Mouse (Mus musculus) hindbrain, embryonic 11.5 days (tissue): Measurements from ENCODE around the gene Rrp1b. TPM values are rescaled to one million over a fixed set of nuclear protein-coding genes. Genes with fewer than 3 reads are reported as not detected.

Experiments
- ATAC-seq: fragments of 200-750 bp; cut with Nextera tagmentation; 2 replicates; pipeline ENCODE4 v1.8.0; 2017; ENCODE audit warnings: mild to moderate bottlenecking, moderate TSS enrichment, moderate library complexity; ENCODE audit not compliant: low FRiP score
- DNase-seq: peaks from one replicate; pipeline ENCODE4 v3.0.0-alpha.2; 2015; ENCODE audit warnings: low spot score
- H3K27ac ChIP-seq: fragments of 300-500 bp; sonication (generic); 2 replicates; pipeline ENCODE4 v1.5.1; 2014; ENCODE audit warnings: mild to moderate bottlenecking, low read depth, low read length
- H3K27me3 ChIP-seq: fragments of 300-500 bp; sonication (generic); 2 replicates; pipeline ENCODE4 v1.6.1; 2014; ENCODE audit warnings: mild to moderate bottlenecking, low read length, moderate library complexity, mixed read lengths; ENCODE audit not compliant: control insufficient read depth, insufficient read depth
- H3K36me3 ChIP-seq: fragments of 300-500 bp; sonication (generic); 2 replicates; pipeline ENCODE4 v1.6.1; 2014; ENCODE audit warnings: mild to moderate bottlenecking, low read length, moderate library complexity, mixed read lengths; ENCODE audit not compliant: control insufficient read depth, insufficient read depth
- H3K4me1 ChIP-seq: fragments of 300-500 bp; sonication (generic); replicated peaks from 2 replicates; pipeline ENCODE4 v1.6.1; 2014; ENCODE audit warnings: low read length, mixed read lengths; ENCODE audit not compliant: control insufficient read depth, insufficient read depth
- H3K4me2 ChIP-seq: fragments of 300-500 bp; sonication (generic); replicated peaks from 2 replicates; pipeline ENCODE4 v1.6.1; 2014; ENCODE audit warnings: mild to moderate bottlenecking, low read depth, low read length
- H3K4me3 ChIP-seq: fragments of 300-500 bp; sonication (generic); 2 replicates; pipeline ENCODE4 v1.5.1; 2014; ENCODE audit warnings: low read depth, low read length
- H3K9ac ChIP-seq: fragments of 300-500 bp; sonication (generic); 2 replicates; pipeline ENCODE4 v1.6.1; 2014; ENCODE audit warnings: low read depth, low read length
- H3K9me3 ChIP-seq: fragments of 300-500 bp; sonication (generic); 2 replicates; pipeline ENCODE4 v1.6.1; 2016; ENCODE audit warnings: low read length; ENCODE audit not compliant: control insufficient read depth
- WGBS: fragments of 180-500 bp; shearing (Covaris S2); extraction: QIAGEN DNeasy Blood & Tissue Kit; methylation state at CpG from one replicate; pipeline ENCODE4 v1.1.7; 2014; 5-methylcytosine and 5-hydroxymethylcytosine counted together
- polyA plus RNA-seq: library from polyadenylated mRNA; unstranded; fragments of >200 nt; fragmentation: Nextera tagmentation; extraction: Ambion mirVana; gene quantifications from 2 replicates; pipeline ENCODE4 v1.2.1, GENCODE M21; 2014

The Rrp1b gene
- 51.7 and 65.0 TPM in 2 replicates for polyA plus RNA-seq

DNA sequence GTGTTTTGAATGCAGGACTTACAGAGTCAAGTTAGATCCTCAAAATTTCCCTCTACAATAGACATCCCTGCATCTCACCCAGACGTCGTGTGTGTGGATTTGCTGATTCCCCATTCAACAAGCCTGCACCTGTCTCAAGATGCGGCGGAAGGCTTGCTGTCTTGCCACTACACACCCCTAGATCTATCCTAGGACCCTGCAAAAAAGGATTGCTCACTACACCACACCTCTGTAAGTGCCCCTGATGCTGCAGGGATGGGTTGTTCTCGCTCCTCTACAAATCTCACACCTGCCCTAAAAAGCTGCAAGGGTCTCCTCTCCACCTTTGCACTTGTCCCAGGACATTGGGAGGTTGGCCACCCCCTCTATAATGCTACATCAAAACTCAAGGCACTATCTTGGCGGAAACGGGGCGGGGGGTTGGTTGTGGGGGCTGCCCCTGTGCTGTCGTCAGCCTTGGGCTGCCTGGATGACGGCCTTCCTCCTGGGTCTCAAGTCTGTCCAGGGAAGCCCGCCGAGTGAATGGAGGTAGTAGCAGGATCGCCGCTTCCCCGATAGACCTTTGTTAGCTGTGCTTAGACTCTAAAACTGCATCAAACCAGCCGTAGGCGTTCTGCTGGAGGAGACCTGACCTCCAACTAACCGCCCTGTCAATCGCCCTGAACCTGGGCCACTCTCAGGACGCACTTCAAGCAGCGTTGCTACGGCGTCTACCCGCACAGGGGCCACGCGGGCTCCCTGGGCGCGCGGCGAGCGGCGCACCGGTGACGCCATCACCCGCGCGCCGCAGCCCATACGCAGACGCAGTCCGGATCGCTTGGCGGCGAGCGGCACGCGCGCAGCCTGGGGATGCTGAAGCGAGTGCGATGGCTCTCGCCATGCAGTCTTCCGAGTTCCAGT lies at the start of gene Rrp1b, which contains the start of gene Hsf2bp:
Gene Rrp1b, plus strand, starts transcription at position 492 of the 900 bp plus-strand sequence.
Gene Hsf2bp, minus strand, starts transcription at position 741 of the 900 bp plus-strand sequence.
- ATAC-seq, result peak; percentile 95
- H3K27me3 ChIP-seq, result no peaks in the 10 kb centered on the region
- H3K4me2 ChIP-seq, result peak within 1 kb of the TSS; percentile 92
- peak within 1 kb of the TSS; percentile 92 for H3K4me3 ChIP-seq
- DNase-seq, result peak; percentile 94
- H3K4me1 ChIP-seq, result no peaks in the 10 kb centered on the region
- WGBS, result 6% methylated on average over 52 of the region's 52 CpGs
- peak within 1 kb of the TSS; percentile 90 for H3K9ac ChIP-seq
- no peaks in the 10 kb centered on the region for H3K9me3 ChIP-seq
- H3K36me3 ChIP-seq, result no peaks in the 10 kb centered on the region
- peak within 1 kb of the TSS; percentile 70 for H3K27ac ChIP-seq

DNA sequence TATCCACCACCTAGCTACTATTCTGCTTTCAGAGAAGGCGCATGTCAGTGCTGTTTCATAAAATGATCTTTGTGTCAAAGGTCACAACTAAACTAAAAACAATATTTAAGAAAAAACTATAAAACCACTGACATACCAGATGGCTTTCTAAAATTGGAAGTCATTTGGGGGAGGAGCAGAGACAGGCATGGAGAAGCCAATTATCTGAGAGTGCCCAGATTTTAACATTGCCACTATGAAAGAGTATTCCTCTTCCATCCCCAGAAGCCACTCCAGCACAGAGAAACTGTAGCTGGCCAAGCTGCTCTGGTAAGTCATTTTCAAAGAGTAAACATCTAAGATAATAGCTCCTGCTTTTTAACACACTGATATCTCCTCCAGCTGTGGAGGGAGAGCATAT lies 49.0 kb upstream of the Rrp1b start:
- ATAC-seq, result no peak
- Histone ChIP-seq H3K9me3 (no peaks in the 10 kb centered on the region), H3K27ac (no peak overlapping the region), H3K27me3 (no peaks in the 10 kb centered on the region), H3K4me3 (no peak overlapping the region), H3K9ac (no peak overlapping the region), H3K36me3 (no peaks in the 10 kb centered on the region), H3K4me2 (no peak overlapping the region), H3K4me1 (no peaks in the 10 kb centered on the region)
- WGBS, result 91% methylated on average over 1 of the region's 1 CpGs
- DNase-seq, result no peak

DNA sequence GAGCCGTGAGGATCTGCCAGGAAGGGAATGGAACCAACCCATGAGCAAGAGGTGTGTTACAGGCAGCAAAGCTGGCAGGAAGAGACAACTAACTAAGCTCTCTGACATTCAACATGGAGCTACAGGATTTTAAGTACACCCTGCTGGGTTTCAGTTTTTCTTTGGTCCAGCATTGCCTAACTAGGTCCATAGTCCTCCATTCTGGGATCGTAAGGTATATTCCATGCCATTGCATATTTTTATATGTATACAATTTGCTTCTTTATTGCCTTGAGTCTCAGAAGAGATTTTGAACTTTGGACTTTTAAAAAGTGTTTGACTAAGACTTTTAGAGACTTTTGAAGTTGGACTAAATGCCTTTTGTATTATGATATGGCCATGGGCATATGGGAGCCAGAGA lies 46.9 kb upstream of the Rrp1b start:
- no peak overlapping the region for H3K9ac ChIP-seq
- WGBS, result 98% methylated on average over 2 of the region's 2 CpGs
- ATAC-seq (no peak), DNase-seq (no peak)
- no peaks in the 10 kb centered on the region for H3K36me3 ChIP-seq
- no peaks in the 10 kb centered on the region for H3K9me3 ChIP-seq
- H3K27me3 ChIP-seq, result no peaks in the 10 kb centered on the region
- no peak overlapping the region for H3K4me3 ChIP-seq
- H3K27ac ChIP-seq, result no peak overlapping the region
- no peak overlapping the region for H3K4me2 ChIP-seq
- no peaks in the 10 kb centered on the region for H3K4me1 ChIP-seq

DNA sequence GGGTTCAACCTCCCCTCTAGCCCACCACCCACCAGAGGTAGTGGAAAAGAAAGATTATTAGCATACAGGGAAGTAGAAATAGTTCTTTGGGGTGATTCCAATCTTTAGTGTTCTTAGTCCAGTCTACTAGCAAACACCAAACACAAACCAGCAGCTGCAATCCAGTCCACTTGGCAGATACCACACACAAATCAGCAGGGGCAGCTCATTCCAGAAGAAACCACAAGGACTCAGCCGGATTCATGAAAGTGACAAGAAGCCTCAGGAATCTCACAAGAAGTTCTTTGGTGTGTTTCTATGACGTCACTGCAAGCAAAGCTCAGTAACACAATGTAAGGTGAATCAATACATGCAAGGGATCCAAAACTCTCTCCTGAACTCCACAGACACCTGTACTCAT lies 43.9 kb upstream of the Rrp1b start:
- WGBS, result 69% methylated on average over 2 of the region's 2 CpGs
- H3K9me3 ChIP-seq, result no peaks in the 10 kb centered on the region
- no peaks in the 10 kb centered on the region for H3K36me3 ChIP-seq
- H3K4me2 ChIP-seq, result no peak overlapping the region
- no peak for DNase-seq
- no peak overlapping the region for H3K4me3 ChIP-seq
- no peaks in the 10 kb centered on the region for H3K4me1 ChIP-seq
- no peak overlapping the region for H3K27ac ChIP-seq
- no peak overlapping the region for H3K9ac ChIP-seq
- no peaks in the 10 kb centered on the region for H3K27me3 ChIP-seq
- ATAC-seq, result no peak

DNA sequence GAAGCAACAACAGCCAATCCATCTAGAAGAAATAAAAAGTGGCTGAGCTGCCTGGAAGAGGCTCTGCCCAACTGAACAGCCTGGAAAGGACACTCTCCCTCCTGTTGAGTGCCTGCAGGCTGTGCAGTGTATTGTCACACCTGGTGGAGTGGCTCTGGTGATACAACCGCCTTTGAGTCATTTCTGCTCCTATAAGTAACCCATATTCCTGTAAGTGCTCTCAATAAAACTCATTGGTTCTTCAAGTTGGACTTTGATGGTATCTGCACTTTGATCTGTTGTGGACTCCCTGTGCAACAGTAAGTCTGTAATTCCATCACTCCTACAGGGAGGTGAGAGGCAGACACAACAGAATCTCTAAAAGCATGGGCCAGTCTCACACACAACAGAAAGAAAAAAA lies 42.5 kb upstream of the Rrp1b start:
- Histone ChIP-seq H3K36me3 (no peaks in the 10 kb centered on the region), H3K9me3 (no peaks in the 10 kb centered on the region), H3K27ac (no peak overlapping the region), H3K4me2 (no peak overlapping the region), H3K27me3 (no peaks in the 10 kb centered on the region), H3K4me1 (no peaks in the 10 kb centered on the region), H3K4me3 (no peak overlapping the region), H3K9ac (no peak overlapping the region)
- DNase-seq (no peak), ATAC-seq (no peak)
- WGBS, result 85% methylated on average over 1 of the region's 1 CpGs

DNA sequence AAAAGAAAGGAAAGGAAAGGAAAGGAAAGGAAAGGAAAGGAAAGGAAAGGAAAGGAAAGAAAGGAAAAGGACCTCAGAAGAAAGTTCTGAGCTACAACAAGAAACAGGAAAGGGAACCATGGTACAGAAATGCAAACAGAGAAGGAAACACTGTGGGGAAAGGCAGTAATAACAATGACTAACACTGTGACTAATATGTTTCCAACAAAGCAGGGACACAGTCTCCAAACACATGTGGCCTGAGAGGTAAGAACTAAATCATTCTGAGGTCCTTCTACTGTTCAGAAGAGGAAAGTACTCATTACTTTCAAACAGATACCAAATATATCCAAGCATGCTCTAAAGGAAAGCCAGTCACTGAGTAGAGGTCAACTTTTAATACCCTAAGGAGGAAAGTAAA lies 41.8 kb upstream of the Rrp1b start:
- Histone ChIP-seq H3K4me3 (no peak overlapping the region), H3K27ac (no peak overlapping the region), H3K9me3 (no peaks in the 10 kb centered on the region), H3K27me3 (no peaks in the 10 kb centered on the region), H3K4me1 (no peaks in the 10 kb centered on the region), H3K36me3 (no peaks in the 10 kb centered on the region), H3K4me2 (no peak overlapping the region), H3K9ac (no peak overlapping the region)
- ATAC-seq (no peak), DNase-seq (no peak)

DNA sequence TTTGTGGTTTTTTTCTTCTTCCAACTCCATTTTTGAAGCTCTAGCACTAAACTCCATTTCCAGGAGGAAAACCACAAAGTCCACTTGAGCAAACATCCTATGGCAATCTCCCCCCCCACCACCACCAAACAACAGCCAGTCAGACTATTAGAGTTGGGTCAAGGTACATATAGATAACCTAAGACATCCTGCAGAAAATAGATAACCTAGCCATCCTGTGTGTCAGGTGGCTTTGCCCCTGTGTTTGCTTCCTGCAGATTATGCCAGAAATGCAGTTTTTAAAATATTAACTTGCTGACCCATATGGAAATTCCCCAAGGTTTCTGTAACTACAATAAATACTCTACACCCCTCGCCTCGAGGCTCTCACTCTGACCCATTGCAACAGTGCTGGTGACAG lies 40.1 kb upstream of the Rrp1b start:
- ATAC-seq (no peak), DNase-seq (no peak)
- H3K27ac ChIP-seq, result no peak overlapping the region
- no peaks in the 10 kb centered on the region for H3K36me3 ChIP-seq
- H3K9ac ChIP-seq, result no peak overlapping the region
- H3K4me2 ChIP-seq, result no peak overlapping the region
- H3K9me3 ChIP-seq, result no peaks in the 10 kb centered on the region
- WGBS, result 78% methylated on average over 2 of the region's 2 CpGs
- no peak overlapping the region for H3K4me3 ChIP-seq
- H3K27me3 ChIP-seq, result no peaks in the 10 kb centered on the region
- no peaks in the 10 kb centered on the region for H3K4me1 ChIP-seq

DNA sequence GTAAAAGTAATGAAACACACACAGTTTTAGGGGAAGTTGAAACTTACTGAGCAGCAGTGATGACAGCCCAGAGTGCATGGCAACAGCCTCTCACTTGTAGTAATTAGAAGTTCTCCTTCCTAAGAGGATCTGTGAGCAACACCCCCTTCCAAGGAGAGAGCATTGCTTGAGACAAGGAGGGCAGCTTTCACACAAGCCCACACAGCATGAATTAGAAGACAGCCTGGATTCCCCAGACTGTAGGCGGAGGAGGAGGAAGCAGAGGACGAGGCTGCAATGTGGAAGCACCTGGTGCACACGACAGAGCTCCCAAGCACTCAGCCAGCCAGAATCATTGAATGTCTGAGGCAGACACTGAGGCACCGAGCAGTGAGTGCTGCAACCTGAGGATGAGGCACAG lies 39.6 kb upstream of the Rrp1b start:
- DNase-seq, result no peak
- no peak for ATAC-seq
- 68% methylated on average over 4 of the region's 4 CpGs for WGBS
- Histone ChIP-seq H3K27ac (no peak overlapping the region), H3K4me3 (no peak overlapping the region), H3K9me3 (no peaks in the 10 kb centered on the region), H3K27me3 (no peaks in the 10 kb centered on the region), H3K4me1 (no peaks in the 10 kb centered on the region), H3K4me2 (no peak overlapping the region), H3K9ac (no peak overlapping the region), H3K36me3 (no peaks in the 10 kb centered on the region)

DNA sequence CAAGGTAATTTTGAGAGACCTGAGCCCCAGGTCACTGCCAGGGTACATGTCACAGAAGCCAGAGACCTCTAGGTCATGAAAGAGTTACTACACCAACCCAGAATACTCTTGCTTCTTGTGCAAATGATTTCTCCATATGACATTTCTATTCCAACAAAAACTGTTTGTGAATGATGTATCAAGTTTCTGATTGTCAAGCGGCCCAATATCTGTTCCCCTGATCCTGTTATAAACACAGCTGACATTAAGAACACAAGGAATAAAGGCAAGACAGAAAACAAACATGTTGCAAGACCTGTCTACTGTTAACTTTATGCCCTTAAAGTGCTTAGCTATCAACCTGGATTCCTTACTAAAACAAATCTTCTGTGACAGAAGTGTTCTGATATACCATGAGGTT lies 37.5 kb upstream of the Rrp1b start:
- 89% methylated on average over 1 of the region's 1 CpGs for WGBS
- Histone ChIP-seq H3K36me3 (no peaks in the 10 kb centered on the region), H3K4me2 (no peak overlapping the region), H3K9ac (no peak overlapping the region), H3K4me3 (no peak overlapping the region), H3K27ac (no peak overlapping the region), H3K27me3 (no peaks in the 10 kb centered on the region), H3K4me1 (no peaks in the 10 kb centered on the region), H3K9me3 (no peaks in the 10 kb centered on the region)
- no peak for ATAC-seq
- no peak for DNase-seq
